Mouse (Mus musculus) cerebellum, postnatal 4 days (tissue): Measurements from ENCODE around the gene Trim27.
A peak's percentile ranks its signal among the peaks of the same experiment; 100 is the strongest.

ENCODE experiments used
- DNase-seq, 2 experiments: peaks; one replicate each; pipeline ENCODE4 v3.0.0; 2022; ENCODE audit warnings: low spot score in 2 of 2, mixed read lengths in 1 of 2

Gene Trim27

GRCm38 (mm10) chr13:21172241-21173027 is 6.8 kb upstream of the Trim27 start:
- DNase-seq, result peak in 1 of 2 experiments; percentile 55

- DNase-seq, result peak; percentile 36 to 65
Observed at GRCm38 (mm10) chr13:21173072-21173471, 6.2 kb upstream of the Trim27 start.

- DNase-seq, result no peak
Observed at GRCm38 (mm10) chr13:21176733-21177132, 2.5 kb upstream of the Trim27 start.

GRCm38 (mm10) chr13:21177657-21178056 is 1.6 kb upstream of the Trim27 start:
- DNase-seq, result no peak

GRCm38 (mm10) chr13:21178364-21178763 is 881 bp upstream of the Trim27 start:
- DNase-seq, result no peak

GRCm38 (mm10) chr13:21179724-21180550 is 692 bp downstream of the Trim27 start:
- peak; percentile 39 to 73 for DNase-seq

GRCm38 (mm10) chr13:21180551-21181530 is 1.6 kb downstream of the Trim27 start:
- peak; percentile 41 to 78 for DNase-seq

GRCm38 (mm10) chr13:21181996-21182395 is 2.8 kb downstream of the Trim27 start:
- DNase-seq, result no peak

GRCm38 (mm10) chr13:21183066-21183465 is 3.8 kb downstream of the Trim27 start:
- no peak for DNase-seq

- DNase-seq, result no peak
Observed at GRCm38 (mm10) chr13:21183661-21184060, 4.4 kb downstream of the Trim27 start.

- no peak for DNase-seq
Observed at GRCm38 (mm10) chr13:21185521-21185920, 6.3 kb downstream of the Trim27 start.

GRCm38 (mm10) chr13:21195406-21196228 is 16.4 kb downstream of the Trim27 start:
- DNase-seq, result no peak

- DNase-seq, result no peak
Observed at GRCm38 (mm10) chr13:21197721-21198120, 18.5 kb downstream of the Trim27 start.

- no peak for DNase-seq
Observed at GRCm38 (mm10) chr13:21198313-21198712, 19.1 kb downstream of the Trim27 start.

GRCm38 (mm10) chr13:21199046-21200028 is 20.1 kb downstream of the Trim27 start:
- DNase-seq, result peak in 1 of 2 experiments; percentile 20

- DNase-seq, result peak; percentile 94 to 96
Observed at GRCm38 (mm10) chr13:21200043-21200999, 21.1 kb downstream of the Trim27 start.

- peak; percentile 54 to 76 for DNase-seq
Observed at GRCm38 (mm10) chr13:21215275-21215983, 36.2 kb downstream of the Trim27 start.

GRCm38 (mm10) chr13:21216781-21217180 is 37.5 kb downstream of the Trim27 start:
- DNase-seq, result no peak
